Mouse (Mus musculus) E14TG2a.4 (cell line): ENCODE data around the gene Hoxa4.

Source experiments
- H3K27me3 ChIP-seq: 2 replicates; pipeline ENCODE4 v1.6.1; 2014; ENCODE audit warnings: low read length, control low read depth; ENCODE audit not compliant: insufficient read depth
- H3K36me3 ChIP-seq: 2 replicates; pipeline ENCODE4 v1.6.1; 2014; ENCODE audit warnings: low read length, control low read depth; ENCODE audit not compliant: insufficient read depth
- H3K4me1 ChIP-seq: replicated peaks from 2 replicates; pipeline ENCODE4 v1.6.1; 2014; ENCODE audit warnings: low read depth, low read length, control low read depth
- H3K4me3 ChIP-seq: replicated peaks from 2 replicates; pipeline ENCODE4 v1.5.1; 2014; ENCODE audit warnings: mild to moderate bottlenecking, low read length
- H3K9me3 ChIP-seq: 2 replicates; pipeline ENCODE4 v1.6.1; 2014; ENCODE audit warnings: low read length, control low read depth
- CTCF ChIP-seq: conservative IDR thresholded peaks from 2 replicates; pipeline ENCODE4 v1.5.1; 2014; ENCODE audit warnings: low read length
- NANOG ChIP-seq: IDR thresholded peaks from 2 replicates; pipeline ENCODE4 v1.6.1; 2014; ENCODE audit warnings: borderline replicate concordance, low read length, mixed read lengths
- POU5F1 ChIP-seq: IDR thresholded peaks from 2 replicates; pipeline ENCODE4 v1.6.1; 2014; ENCODE audit warnings: low read length, borderline replicate concordance

Hoxa4 gene

DNA sequence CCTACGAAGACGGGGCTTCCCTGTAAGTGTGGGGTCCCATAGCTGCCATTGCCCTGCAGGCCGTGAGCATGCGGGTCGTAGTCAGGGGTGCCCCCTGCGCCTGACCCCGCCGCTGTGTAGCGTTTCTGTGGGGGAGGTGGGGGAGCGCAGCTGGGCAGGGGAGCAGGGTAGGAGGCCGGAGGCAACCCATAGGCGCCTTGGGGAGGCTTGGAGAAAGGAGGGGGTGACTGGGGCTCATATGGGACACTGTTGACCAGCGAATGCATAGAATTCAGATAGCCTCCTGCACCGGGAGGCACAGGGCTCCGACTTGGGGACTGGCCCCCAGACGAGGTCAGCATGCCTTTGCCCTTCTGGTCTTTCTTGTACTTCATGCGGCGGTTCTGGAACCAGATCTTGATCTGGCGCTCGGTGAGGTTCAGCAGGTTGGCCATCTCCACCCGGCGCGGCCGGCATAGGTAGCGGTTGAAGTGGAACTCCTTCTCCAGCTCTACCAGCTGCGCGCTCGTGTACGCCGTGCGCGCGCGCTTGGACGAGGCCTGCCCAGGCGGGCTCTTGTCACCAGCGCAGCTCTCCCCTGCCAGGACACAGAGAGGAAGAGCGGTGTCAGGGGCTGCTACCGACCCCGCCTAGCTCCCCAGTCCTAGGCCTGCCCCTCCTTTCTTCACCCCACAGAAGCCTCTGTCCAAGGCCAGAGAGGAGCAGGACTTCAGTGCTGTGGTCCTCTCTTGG lies 21.2 kb downstream of the Hoxa4 start:
- Histone ChIP-seq H3K9me3 (no peaks in the 10 kb centered on the region; the same call in 1 of the 2 replicates), H3K4me1 (peaks cover 57% of the 10 kb centered on the region), H3K4me3 (peak overlapping the region; percentile 50), H3K27me3 (peaks cover 97% of the 10 kb centered on the region), H3K36me3 (no peaks in the 10 kb centered on the region)
- TF ChIP-seq NANOG, result no peak

DNA sequence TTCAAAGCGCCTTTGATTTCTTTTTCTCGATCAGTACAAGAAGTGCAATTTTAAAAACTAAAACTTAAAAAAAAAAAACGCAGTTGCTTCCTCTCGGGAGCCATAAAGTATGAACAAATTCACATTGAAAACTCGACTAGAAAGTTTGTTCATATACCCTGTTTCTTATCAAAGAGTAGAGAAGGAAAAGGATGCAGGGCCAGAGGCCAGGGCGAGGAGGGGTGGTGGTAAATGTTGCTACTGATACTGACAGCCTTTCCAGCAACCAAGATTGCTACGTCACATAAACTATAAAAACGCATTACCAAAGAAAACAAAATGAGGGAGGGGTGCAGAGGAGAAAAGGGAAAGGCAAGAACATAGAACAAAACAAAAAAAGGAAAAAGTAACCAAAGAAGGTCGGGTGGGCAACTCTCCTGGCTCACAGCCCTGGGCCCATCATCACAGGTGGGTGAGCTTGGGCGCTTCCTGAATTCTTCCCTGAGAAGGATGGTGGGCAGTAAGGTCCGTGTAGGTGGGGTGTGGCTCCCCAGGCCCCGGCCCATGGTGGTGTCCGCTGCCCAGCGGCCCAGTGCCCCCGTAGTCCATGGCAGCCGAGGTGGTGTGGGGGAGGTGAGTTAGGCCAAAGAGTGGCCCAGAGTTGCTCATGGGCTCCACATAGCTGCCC lies 21.9 kb downstream of the Hoxa4 start:
- H3K9me3 ChIP-seq, result no peaks in the 10 kb centered on the region; the same call in 1 of the 2 replicates
- no peaks in the 10 kb centered on the region for H3K36me3 ChIP-seq
- TF ChIP-seq NANOG (no peak), CTCF (no peak), POU5F1 (no peak)
- H3K4me3 ChIP-seq, result peak overlapping the region; percentile 50; the same call in 1 of the 2 replicates
- peaks cover 97% of the 10 kb centered on the region for H3K27me3 ChIP-seq
- peaks cover 59% of the 10 kb centered on the region for H3K4me1 ChIP-seq

DNA sequence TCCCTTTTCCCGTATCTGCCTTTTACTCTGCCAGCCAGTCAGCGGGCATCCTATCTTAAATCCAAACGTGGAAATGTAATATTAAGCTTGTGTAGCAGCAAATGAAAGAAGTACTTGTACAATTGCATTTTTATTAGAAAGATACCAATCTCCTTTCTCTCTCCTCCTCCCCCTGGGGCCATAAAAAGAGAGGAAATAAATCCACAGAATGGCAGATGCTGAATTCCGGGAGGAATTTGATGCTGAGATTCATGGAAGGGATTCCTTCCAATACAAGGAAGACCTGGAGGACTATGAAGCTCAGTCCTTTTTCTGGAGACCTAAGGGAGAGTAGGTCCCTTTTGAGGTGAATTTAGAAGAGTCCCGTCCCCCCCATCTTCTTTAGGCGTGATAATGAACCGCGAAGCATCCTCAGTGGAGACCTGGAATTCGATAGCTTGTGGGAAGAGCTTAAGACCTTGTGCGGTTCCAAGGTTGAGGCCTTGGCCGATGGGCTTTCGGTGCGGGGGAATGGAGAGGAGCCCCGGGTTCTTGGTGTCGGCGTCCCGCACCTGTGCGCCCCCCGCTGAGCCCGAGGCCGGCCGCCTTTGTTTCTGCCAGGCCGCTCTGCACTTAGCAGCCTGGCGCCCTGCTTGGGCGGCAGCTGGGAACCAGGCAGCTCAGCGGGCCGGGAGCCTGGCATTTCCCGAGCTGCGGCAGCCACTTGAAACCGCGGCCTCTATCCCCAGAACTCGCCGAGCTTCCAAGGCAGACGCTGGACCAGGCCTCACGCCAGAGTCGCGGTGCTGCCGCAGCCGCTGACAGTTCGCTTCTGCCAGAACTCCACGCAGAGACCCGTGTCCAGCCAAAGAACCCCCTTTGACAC lies 23.1 kb downstream of the Hoxa4 start:
- peaks cover 69% of the 10 kb centered on the region for H3K4me1 ChIP-seq
- peaks cover 99% of the 10 kb centered on the region for H3K27me3 ChIP-seq
- no peak for TF ChIP-seq POU5F1
- TF ChIP-seq CTCF, result no peak
- TF ChIP-seq NANOG, result no peak
- no peaks in the 10 kb centered on the region; the same call in 1 of the 2 replicates for H3K9me3 ChIP-seq
- no peaks in the 10 kb centered on the region for H3K36me3 ChIP-seq
- peak overlapping the region; percentile 41 for H3K4me3 ChIP-seq

DNA sequence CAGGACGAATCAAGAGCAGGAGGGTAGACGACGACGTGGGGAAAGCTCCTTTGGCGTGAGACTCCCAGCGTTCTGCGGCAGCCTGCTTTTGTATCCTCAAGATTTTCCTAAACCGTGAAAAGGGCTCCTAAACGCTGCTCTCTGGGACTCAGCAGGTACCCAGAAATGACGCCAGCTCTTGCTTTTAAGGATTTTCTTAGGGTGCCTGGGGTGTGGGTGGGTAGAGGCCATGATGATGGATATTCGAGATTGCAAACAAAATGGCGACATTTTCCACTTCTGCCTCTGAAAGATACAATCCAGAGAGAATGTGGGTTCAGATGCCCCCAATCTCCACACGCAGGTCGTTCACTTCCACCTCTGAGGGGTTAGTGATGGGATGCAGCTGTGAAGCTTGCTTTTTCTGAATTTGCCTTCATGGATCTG lies 23.8 kb downstream of the Hoxa4 start:
- Histone ChIP-seq H3K9me3 (no peaks in the 10 kb centered on the region; the same call in 1 of the 2 replicates), H3K4me3 (no peak overlapping the region), H3K36me3 (no peaks in the 10 kb centered on the region), H3K27me3 (peaks cover 99% of the 10 kb centered on the region), H3K4me1 (peaks cover 73% of the 10 kb centered on the region)
- TF ChIP-seq NANOG, result no peak
- no peak for TF ChIP-seq POU5F1
- TF ChIP-seq CTCF, result no peak

DNA sequence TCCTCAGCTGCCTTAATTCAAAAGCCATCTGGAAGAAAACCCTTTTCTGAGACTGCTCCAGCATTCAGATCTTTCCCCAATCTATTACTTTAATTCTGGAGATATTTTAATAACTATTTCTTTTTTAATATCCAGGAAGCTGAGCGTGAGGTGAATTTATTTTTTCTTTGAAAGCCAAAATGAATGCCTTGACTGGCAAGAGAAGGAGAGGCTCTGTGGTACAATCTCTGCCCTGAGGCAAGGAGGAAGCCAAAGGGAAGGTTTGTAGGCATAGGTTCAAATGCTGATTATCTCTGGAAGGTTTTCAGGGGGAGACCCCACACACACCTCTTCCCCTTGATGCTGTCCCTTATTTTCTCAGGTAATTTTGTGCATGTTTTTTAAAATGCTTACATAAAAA lies 24.4 kb downstream of the Hoxa4 start:
- H3K36me3 ChIP-seq, result no peaks in the 10 kb centered on the region
- no peak overlapping the region for H3K4me3 ChIP-seq
- no peaks in the 10 kb centered on the region; the same call in 1 of the 2 replicates for H3K9me3 ChIP-seq

DNA sequence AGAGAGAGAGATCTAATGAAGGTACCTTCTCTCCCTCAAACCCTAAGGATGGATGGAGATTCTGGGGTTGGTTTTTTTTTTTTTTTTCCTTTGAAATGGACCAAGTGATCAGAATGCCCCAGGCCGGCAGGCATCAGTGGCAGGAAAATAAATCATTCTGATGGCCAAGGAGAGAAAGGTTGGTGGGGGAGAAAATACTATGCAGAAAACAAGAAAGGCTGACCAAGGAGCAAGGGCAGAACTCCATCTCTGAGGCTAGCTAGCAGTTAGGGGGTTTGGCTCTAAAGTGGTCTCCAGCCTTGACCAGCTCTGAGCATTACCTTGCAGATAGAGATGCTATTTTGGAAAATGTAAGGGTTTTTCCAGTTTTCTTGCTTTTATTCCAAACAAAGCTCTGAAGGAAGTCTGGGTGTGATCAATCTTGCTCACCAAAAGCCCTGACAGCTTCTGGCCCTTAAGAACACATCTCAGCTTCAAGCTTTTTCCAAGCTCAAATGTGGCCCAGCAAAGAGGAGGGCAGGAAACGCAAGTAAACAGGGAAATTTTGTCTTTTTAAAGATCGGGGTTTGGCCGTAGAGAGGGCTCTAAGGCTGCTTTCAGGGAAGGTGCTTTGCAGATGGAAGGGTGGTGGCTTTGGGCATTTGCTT lies 25.0 kb downstream of the Hoxa4 start:
- H3K9me3 ChIP-seq, result no peaks in the 10 kb centered on the region; the same call in 1 of the 2 replicates

More for the DNA sequence above, 24.4 kb downstream of the Hoxa4 start:
- H3K4me1 ChIP-seq, result peaks cover 71% of the 10 kb centered on the region
- H3K27me3 ChIP-seq, result peaks cover 97% of the 10 kb centered on the region
- TF ChIP-seq NANOG (no peak), CTCF (no peak), POU5F1 (no peak)

DNA sequence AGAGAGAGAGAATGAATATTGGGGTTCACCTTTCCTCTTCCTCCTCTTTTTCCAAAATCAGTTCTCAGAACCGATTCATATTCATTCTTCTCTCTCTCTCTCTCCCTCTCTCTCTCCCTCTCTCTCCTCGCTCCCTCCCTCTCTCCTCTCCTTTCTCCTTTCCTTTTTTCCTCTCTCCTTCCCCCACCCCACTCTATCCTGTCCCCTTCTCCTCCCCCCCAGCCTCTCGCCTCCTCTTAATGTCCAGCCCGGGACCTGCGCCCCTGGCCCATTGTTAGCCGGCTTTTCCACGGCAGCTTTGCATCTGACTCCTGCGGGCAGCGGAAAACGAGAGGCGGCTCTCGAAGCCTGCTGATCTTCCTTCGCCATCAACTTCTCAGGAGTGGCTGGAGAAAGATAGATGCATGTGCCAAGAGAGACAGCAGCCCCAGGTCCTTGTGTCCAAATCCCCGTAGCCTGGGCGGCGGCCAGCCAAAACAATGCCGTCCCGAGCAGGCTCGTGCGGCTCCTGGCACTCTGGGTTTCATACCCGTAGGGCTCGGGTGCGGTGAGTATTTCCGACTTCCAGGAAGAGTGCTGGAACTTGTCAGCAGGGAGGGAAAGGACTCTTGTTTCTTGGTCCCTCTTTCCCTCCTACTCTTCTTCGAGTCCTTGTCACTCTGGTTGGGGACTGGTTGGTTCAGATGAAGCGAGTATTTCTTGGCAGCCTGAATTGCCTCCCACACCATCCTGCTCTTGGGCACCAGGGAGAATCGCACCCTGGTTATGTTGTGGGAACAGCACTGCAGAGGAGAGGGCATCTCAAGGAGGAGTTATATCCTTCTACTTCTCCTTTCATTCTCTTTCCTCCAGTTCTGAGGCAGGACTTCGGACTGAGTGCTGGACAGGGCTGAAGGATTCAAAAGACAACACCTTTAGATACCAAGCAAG lies 25.8 kb downstream of the Hoxa4 start:
- no peaks in the 10 kb centered on the region; the same call in 1 of the 2 replicates for H3K9me3 ChIP-seq

More for the DNA sequence above, 25.0 kb downstream of the Hoxa4 start:
- Histone ChIP-seq H3K27me3 (peaks cover 97% of the 10 kb centered on the region), H3K4me1 (peaks cover 67% of the 10 kb centered on the region), H3K4me3 (no peak overlapping the region), H3K36me3 (no peaks in the 10 kb centered on the region)
- TF ChIP-seq POU5F1 (no peak), CTCF (no peak), NANOG (no peak)

More for the DNA sequence above, 25.8 kb downstream of the Hoxa4 start:
- peaks cover 65% of the 10 kb centered on the region for H3K4me1 ChIP-seq
- H3K27me3 ChIP-seq, result peaks cover 95% of the 10 kb centered on the region
- H3K4me3 ChIP-seq, result no peak overlapping the region
- H3K36me3 ChIP-seq, result no peaks in the 10 kb centered on the region
- TF ChIP-seq NANOG, result no peak
- TF ChIP-seq CTCF, result no peak
- TF ChIP-seq POU5F1, result no peak
